Mouse (Mus musculus): Measurements from ENCODE around the gene Wdr44. TPM values are rescaled to one million over a fixed set of nuclear protein-coding genes. Genes with fewer than 3 reads are reported as not detected.

Wdr44 gene
- polyA plus RNA-seq, 1 experiment from 2014 or later, result 8.9 TPM

- DNase-seq (ENCODE audit: low read depth, low spot score) (no peak), ATAC-seq (no peak)
- CTCF ChIA-PET, result no interaction called here
- in situ Hi-C loops (cut with MboI; ENCODE audit: low pct_unique_long_range_greater_than_20kb), result no loop called here
- POLR2A ChIA-PET, result no interaction called here
- no peak for TF ChIP-seq CTCF (IDR thresholded peaks at IDR 0.05)
- H3K27me3 ChIP-seq, result no peaks in the 10 kb centered on the region
These were observed 148.1 kb downstream of the Wdr44 start for GRCm38 (mm10) chrX:23840921-23841320.

Other genes starting within 250 kb of the Wdr44 start
- gene Gm4907, start 189.5 kb downstream of the Wdr44 start, polyA plus RNA-seq (2021), result 0.05 TPM

Data from Patski (cell line).